Mouse (Mus musculus) v-Abl transformed pro-B cells (cell line): Measurements from ENCODE around the gene Cntn4.

Experiments used
- in situ Hi-C, 2 experiments: fragments of 400-800 bp; cut with MboI; formaldehyde crosslinking; loops; one replicate each; pipeline ENCODE4 v1.15.1; 2025; ENCODE audit not compliant: unreplicated experiment in 2 of 2

Cntn4 gene

DNA sequence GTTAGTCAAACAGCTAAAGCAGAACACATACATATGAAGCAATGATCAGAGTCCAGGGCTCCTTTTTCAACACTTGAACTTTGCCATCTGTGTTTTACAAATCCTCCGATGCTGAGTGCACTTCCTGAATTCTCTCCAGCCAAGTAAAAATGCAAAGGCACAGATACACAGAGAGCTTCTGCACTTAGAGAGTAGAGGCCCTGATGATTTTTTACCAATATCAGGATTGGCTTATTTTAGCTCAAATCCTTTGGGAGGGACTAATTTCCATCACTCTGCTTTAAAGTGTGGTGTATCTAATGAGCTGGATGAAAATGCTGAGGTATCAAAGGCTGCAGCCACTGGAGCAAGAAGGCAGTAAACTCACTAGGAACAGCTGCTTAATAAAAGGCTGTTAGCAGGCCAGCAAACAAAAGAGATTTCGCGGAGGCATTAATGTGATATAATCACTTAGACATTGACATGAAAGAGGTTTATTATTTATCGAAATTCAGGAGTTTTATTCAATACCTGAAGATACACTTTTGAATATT, 400.7 kb downstream of the Cntn4 start:
- in situ Hi-C loops = no loop called here

DNA sequence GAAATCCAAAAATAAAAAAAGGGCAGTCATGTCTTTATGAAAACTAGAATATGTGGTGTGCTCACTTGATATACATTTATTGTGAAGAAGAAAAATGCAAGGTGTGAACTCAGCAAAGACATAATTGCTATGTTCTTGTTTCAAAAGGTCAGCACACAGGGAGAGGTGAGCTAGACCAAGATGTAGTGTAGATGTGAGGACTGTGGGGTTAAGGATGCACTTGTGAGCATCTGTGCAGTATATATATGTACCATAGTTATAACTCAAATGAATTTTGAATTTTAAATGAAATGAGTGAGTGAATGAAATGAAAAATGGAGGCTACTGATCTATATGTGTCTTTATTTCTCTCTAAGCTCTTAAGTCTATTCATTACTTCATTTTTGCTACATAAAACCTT, 401.2 kb downstream of the Cntn4 start:
- in situ Hi-C loops = no loop called here

DNA sequence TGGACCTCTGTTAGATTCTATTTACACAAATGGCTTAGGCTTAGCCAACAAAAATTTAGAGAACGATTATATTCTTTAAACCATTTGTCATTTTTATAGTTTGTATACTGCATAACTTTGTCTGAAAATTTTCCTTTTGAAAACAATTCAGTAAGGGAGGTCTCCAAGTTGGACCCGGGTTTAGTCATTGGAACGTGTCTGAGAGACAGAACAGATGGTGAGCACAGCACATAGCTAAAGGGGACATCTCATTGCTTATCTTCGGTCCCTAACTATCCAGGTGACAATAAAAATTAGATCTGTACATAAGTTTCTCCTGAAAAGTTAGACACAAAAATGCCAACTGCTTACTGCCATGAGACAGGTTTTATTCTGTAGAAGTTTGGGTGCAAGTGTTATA, 420.4 kb downstream of the Cntn4 start:
- in situ Hi-C loops = no loop called here

DNA sequence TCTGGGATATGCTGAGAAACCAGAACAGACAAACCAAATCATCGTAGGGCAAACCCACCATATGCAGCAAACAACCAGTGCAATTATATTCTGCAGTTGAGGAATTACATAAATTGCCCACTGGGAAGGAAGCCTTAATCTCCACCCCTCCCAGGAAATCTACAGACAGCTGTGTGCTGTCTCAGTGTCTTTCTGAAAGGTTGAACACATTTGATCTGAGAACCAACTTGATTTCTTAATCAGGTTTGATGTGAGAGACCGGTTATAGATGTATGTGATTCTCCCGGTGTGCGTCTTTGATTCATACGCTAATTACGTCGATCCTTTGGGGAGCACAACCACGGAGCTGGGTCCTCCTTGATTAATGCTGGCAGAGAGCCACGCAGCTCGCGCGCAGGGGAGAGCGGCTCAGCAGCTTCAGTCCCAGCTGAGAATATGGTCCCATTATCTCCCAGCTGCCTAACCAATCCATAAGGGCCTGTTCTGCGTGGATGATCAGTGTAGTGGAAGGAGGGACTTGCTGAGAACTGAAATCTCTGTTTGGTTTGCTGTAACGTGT, 441.1 kb downstream of the Cntn4 start:
- in situ Hi-C loops = no loop called here

DNA sequence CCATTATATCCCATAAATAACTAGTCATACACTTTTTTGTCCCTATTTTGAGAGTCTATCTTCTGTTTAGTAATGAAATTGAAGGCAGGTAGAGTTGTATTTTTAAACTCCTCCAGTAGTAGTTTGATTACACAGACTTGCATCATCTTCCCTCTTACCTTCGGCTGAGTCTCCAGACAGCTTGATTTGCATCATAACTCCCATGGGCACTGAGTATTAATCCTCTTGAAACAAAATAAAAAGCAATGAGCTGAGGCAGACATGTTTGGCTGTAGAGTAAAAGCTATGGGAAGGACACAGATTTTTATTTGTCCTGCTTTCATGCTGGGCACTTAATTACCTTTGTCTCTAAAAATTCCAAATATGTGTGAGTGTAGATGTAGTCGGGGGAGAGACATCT, 476.1 kb downstream of the Cntn4 start:
- in situ Hi-C loops = no loop called here

DNA sequence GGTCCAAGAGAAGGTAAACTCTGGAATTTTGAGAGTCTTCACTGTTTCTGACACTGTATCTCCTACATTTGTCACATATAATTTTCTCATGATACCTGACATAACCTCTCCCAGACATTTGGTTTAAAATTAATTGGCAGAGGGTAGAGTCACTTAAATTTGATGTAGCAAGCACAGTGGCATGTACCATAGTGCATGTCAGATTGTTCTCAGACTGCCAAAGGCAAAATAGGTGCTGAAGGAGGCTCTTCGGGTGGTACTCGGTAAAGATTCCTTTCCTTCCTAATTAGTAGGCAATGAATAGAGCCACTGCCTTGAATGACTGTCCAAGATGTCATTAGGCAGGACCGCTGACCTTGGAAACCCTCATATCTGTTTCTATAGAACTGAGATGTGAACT, 477.9 kb downstream of the Cntn4 start:
- in situ Hi-C loops = no loop called here

DNA sequence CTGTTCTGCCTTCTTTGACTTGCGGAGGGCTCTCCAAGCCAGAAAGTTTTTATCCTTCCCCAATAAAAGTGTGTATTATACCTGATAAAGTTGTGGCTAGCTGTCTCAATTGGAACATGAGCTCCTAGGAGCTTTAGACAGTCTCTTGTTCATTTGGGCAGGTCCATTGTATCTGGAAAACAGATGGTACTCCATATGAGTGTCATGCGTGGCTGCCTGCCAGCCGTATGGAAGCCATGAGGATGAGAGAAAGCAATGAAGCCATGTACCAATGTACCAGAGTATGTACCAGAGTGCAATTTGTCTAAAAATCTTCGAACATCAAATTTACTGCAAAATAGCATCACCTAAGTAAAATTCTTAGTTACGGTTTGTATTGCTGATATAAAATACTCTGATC, 500.1 kb downstream of the Cntn4 start:
- in situ Hi-C loops = no loop called here

DNA sequence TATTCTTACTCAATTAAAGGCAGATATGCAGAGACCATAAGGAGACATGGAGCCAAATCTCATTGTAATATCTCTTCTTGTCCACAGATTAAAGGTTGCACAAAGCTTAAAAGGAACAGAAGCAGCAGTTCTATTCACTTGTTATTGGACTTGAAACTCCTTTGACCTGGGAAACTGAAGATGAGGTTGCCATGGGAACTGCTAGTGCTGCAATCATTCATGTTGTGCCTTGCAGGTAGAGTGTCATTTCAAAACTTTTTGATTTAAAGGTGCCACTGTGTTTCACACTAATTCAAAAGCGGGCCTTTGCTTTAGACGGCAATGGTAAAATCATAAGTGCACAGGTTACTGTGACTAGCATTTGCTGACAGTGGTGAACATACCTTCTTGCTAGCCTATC, 504.1 kb downstream of the Cntn4 start:
- in situ Hi-C loops = no loop called here

DNA sequence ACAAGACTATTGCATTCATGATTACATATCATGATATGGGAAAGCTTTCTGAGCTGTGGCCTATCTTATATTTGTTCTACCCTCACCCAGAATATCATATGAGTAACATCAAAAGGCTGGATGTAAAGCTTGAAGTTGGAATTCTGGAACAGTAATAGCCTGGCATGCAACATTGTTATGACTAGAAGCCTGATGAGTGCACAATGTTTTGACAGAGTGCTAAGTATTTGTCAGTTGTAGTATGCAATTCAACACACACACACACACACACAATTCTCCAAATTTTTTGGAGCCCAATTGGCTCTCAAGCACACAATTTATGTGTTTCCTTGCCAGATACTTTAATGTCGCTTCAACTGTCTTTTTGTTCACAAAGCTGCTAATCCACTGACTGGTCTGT, 523.5 kb downstream of the Cntn4 start:
- in situ Hi-C loops = no loop called here

DNA sequence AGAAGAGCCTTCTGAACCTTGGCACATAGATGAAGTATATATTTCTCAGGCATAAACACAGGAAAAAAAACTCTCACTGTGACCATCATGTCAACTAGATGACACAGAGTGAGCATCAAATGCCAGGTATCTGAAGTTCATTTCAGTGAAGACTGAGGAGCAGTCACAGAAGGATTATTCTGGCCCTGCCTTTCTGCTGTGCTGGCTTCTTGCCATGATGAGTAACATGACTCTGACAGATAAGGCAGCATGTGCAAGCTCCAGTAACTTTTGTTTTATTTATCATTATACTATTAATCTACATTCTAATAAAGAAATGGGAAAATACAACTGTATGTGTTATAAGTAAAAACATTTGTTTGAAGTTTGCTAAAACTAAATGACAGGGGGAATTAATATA, 529.9 kb downstream of the Cntn4 start:
- in situ Hi-C loops = no loop called here

DNA sequence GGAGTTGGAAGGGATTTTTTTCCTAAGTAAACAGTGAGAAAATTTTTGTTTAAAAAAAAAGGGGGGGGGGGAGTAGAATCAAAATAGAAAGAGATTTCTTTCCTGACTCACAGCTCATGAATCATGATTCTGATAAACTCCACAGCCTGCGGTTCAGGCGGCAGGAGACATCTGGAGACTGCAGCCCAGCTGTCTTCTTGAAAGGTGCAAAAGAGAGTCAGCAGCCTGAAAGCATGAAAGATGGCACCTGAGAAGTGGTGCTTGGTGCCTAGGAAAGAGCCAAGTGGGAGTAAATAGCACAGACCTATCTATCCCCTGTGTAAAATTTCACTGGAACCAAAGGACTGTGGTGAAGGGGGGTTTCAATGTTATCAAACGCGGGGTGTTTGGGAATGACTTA, 535.6 kb downstream of the Cntn4 start:
- in situ Hi-C loops = no loop called here

DNA sequence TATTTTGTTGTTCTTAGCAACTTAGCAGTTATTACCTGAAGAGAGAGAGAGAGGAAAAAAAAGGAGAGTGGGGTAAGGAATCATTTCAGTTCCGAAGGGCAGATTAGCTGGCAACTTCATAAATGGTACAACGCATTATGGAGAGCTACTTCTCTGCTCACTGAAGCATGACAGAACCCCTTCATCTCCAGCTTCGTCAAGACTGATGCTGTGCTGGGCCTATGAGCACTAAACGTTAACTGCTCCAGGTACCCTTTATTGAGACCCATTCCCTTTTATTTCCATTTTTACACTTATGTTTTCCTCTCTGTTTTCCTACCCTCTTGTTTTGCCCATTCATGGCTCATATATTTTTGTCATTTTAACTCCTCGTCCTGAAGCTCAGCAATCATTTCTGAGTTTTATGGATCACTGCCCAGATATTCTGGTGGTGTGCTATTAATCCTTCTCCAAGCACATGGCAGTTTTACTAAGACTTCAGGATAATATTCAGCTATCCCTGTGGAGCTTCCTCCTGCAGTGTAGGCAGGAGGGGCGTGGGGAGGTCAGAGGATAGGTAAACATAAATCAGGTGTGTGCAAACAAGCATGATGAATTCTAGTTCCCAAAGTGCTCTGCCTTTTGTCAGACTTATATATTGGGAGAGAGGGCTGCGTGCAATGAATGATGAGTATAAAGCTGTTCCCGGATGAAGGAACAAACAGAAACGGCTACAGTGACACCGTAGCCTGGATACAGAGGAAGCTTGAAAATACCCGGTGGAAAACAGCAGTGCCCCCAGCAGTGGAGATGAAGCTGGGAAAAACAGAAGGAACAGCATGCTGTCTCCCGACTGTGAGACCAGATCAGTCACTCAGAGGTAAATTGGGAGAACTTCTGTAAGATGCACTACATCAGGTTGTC, 559.8 kb downstream of the Cntn4 start:
- in situ Hi-C loops = no loop called here

DNA sequence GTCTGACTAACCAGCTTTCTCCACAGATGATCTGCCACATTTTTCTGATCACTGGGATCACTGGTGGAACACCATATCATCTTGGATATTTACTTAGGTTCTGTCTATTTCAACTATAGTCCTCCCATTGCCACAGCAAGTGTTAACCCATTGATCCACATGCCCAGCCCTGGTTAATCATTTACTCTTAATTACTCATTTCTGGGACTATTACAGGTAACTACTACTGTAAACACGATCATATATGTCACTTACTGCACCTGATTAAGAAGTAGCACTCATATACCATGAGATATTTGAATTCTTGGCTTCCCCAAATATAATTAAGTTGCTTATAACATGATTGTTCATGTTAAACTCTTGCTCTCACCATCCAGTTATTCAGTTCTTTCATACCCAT, 564.1 kb downstream of the Cntn4 start:
- in situ Hi-C loops = no loop called here

DNA sequence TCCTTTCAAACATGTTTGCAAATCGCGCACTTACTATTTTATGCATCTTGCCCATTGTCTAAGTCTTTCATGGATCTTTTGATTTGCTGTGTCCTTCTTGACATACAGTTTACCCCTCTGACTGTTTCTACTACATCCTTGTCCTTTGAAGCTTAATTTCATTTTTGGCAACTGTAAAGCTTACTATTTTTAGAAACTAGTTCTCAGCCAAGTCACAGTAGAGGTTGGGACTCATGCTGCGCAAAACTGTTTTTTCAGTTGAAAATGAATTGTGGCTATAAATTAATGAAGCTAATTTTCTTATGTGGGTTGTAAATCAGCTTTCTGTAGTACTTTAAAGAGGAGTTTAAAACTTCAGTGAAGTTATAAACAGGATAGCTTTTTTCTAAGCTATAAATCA, 585.9 kb downstream of the Cntn4 start:
- in situ Hi-C loops = no loop called here

DNA sequence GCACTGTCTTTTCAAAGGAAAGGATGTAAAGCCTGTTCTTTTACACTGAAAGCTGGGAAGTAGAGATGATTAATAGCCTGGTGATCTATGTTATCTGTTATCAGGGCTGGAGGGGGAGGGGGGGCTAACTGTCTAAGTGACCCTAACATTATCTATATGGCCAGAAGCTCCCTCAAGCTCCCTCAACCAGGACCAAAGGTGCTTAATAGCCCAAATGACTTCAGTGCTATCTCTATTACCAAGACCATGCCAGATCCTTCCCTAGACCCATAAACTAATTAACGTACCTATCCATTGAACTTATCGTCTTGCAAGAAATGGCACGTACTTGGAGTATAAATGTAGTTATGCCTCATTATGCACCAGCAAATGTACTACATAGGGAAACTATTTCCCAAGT, 588.0 kb downstream of the Cntn4 start:
- in situ Hi-C loops = no loop called here

DNA sequence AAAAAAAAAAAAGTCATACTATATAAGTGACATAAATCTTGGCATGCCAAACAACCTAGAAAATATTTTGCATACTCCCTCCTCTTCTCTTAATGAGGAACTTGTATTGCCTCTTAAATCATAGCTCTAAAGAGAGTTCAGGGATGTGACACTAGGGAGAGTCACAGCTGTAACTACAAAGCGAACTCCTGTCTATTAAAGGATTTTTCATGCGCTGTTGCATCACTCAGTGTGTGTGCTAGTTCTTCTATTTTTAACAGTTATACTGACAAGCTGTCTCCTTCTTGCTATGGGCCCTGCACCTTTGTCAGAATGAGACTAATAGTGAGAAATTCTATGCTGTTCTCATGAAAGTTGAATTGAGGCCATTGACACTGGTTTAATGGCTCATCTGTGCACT, 588.8 kb downstream of the Cntn4 start:
- in situ Hi-C loops = no loop called here

DNA sequence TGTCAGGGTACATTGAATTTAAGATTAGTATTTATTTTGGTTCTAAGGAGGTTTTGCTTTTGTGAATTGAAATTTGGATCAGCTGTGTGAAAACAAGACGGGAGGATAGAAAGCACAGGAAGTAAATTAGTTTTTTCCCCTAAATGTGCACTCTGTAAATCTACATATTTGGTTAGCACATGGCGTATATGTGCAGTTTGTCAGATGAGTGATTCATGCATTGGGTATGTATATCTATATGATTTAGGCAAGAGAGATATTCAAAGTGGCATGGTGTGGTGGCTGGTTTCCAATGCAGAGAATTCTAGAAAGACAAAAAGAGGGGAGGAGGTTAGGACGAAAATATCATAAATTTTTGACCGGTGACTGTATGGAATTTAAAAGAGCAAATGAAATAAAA, 591.3 kb downstream of the Cntn4 start:
- in situ Hi-C loops = no loop called here

DNA sequence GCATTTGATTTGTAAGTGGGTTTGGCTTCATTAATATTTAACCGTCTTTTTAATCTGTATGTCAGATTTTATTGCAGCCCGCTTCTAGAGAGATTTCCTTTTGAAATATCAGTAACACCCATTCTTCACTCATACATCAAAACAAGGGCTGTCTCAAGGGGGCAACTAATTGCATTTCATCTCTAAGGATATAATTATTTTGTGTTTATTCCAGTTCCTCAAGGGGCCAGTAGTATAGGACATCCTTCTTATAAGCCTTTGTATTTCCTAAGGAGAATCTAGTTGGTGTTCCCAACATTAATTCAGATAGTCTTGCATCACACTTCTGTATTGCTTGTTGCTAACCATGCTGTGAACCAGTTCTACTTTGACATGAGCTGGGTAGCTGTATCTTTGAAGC, 599.7 kb downstream of the Cntn4 start:
- in situ Hi-C loops = no loop called here

DNA sequence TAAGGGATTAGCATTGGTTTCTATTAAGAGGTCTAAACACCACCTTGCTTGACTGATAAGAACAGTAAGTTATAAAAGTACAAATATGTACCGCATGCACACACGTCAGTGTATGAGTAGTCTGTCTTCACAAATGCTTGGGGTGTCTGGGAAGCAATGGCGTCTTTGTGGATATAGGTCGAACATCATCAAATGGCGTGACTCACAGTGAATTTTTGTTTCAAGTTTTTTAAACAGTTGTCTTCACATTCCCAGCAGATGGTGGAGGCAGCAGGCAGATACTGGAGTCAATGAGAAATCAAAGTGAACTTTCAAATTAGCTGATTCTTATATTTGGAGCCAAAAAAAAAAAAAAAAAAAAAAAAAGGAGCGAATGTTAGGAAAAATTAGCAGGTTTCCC, 604.2 kb downstream of the Cntn4 start:
- in situ Hi-C loops = no loop called here

DNA sequence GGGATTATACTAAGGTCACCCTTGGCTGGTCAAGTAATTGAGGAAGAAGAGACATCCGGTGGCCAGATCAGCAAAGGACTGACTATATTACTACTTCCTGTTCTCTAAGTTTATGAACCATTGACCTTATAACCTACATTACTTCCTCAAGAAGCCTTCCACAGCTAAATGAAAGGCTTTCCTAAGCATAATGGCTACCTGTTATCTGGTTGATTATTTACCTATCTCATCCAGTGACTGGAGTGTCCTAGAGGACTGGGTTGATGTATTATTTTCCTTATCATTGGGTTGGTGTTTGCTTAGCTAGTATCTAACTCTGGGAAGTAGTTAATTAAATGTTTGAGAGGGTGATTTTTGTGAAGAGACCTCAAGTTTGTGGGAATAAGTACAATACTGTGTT, 606.4 kb downstream of the Cntn4 start:
- in situ Hi-C loops = no loop called here

DNA sequence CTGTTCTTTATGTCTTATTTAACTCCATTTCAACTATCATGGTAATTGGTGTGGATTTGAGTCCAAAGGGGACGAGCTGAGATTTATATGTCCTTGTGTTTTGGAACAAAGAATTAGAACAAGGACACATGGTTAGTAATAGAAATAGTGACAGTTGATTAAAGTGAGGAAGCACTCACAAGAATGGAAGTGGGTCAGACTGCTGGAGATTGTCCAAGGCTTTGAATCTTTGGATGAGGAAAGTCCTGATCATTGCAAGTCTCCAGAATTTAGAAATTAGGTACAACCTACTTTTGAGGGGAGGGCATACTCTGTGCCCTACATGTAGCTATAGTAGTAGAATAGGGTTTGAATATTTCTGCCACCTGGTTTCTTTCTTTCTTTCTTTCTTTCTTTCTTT, 622.0 kb downstream of the Cntn4 start:
- in situ Hi-C loops = no loop called here

DNA sequence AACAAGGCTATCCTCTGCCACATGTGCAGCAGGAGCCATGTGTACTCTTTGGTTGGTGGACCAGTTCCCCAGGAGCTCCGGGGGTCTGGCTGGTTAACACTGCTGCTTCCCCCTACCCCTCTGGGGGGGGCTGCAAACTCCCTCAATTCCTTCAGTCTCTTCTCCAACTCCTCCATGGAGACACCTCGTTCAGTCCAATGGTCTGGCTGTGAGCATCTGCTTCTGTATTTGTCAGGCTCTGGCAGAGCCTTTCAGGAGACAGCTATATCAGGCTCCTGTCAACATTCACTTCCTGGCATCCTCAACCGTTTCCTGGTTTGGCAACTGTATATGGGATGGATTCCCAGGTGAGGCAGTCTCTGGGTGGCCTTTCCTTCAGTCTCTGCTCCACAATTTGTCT, 622.7 kb downstream of the Cntn4 start:
- in situ Hi-C loops = no loop called here
